Mouse (Mus musculus): Measurements from ENCODE around the gene Dusp12. TPM values are rescaled to one million over a fixed set of nuclear protein-coding genes. Genes with fewer than 3 reads are reported as not detected.
A peak's percentile ranks its signal among the peaks of the same experiment; 100 is the strongest.

Gene Dusp12
- total and polyA plus RNA-seq, 3 experiments = 30.4 to 41.7 (median 30.9) TPM

GRCm38 (mm10) chr1:170864234-170864633 lies 21.1 kb downstream of the Dusp12 start:
- dilution Hi-C loops (cut with MboI; ENCODE audit: extremely low pct_ligation_motif_present, extremely low pct_unique_long_range_greater_than_20kb, low sequenced_read_pairs) (no loop called here), in situ Hi-C loops (cut with MboI; ENCODE audit: low pct_ligation_motif_present, low pct_unique_long_range_greater_than_20kb, low sequenced_read_pairs) (no loop called here)
- peak overlapping the region; percentile 77 for H3K27ac ChIP-seq (ENCODE audit: insufficient read depth, low read depth)
- H3K4me2 ChIP-seq (ENCODE audit: insufficient read depth, low read depth, poor library complexity, severe bottlenecking) = peak overlapping the region; percentile 94
- peaks cover 85% of the 10 kb centered on the region for H3K79me2 ChIP-seq (replicated peaks; ENCODE audit: control insufficient read depth, extremely low read depth, insufficient read depth, poor library complexity, severe bottlenecking)
- H3K36me3 ChIP-seq (replicated peaks in 1 of 2; ENCODE audit: control insufficient read depth in 1 of 2, insufficient read depth in 1 of 2, low read length in 1 of 2) = peaks cover 0 to 13% of the 10 kb centered on the region in 2 experiments
- no peak for DNase-seq (ENCODE audit: extremely low read depth)
- no peaks in the 10 kb centered on the region for H3K27me3 ChIP-seq (replicated peaks)
- TF ChIP-seq HCFC1 (IDR thresholded peaks at IDR 0.05; ENCODE audit: low read depth, low read length) (no peak), ZC3H11A (IDR thresholded peaks at IDR 0.05; ENCODE audit: low read depth, low read length) (no peak), MAZ (IDR thresholded peaks at IDR 0.05; ENCODE audit: low read depth, low read length) (no peak), CHD1 (IDR thresholded peaks at IDR 0.05; ENCODE audit: low read depth, low read length) (peak; percentile 59; the same call in 1 of the 2 replicates), RAD21 (IDR thresholded peaks at IDR 0.05; ENCODE audit: low read depth, low read length) (no peak), BHLHE40 (IDR thresholded peaks at IDR 0.05; ENCODE audit: low read depth, low read length) (no peak), CTCF (conservative IDR thresholded peaks at IDR 0.05 in 1 of 2, IDR thresholded peaks at IDR 0.05 in 1 of 2; ENCODE audit: low read depth in 2 of 2, low read length in 2 of 2) (no peak), JUND (conservative IDR thresholded peaks at IDR 0.05; ENCODE audit: low read depth, low read length) (no peak), USF2 (conservative IDR thresholded peaks at IDR 0.05; ENCODE audit: low read depth, low read length) (no peak), UBTF (IDR thresholded peaks at IDR 0.05; ENCODE audit: low read depth, low read length) (no peak), POLR2AphosphoS2 (IDR thresholded peaks at IDR 0.05; ENCODE audit: low read depth, low read length) (0 out of 2 replicates have a peak, but pooled peaks have one; percentile 41), JUN (IDR thresholded peaks at IDR 0.05; ENCODE audit: insufficient read depth, low read depth, low read length) (no peak), ETS1 (conservative IDR thresholded peaks at IDR 0.05; ENCODE audit: low read depth, low read length) (no peak), MXI1 (IDR thresholded peaks at IDR 0.05; ENCODE audit: low read depth, low read length) (no peak), ZNF384 (IDR thresholded peaks at IDR 0.05; ENCODE audit: low read depth, low read length) (0 out of 2 replicates have a peak, but pooled peaks have one; percentile 31)
- H3K9ac ChIP-seq (ENCODE audit: insufficient read depth, low read depth) = peak overlapping the region; percentile 31; the same call in 1 of the 2 replicates
- no peaks in the 10 kb centered on the region for H3K9me3 ChIP-seq (replicated peaks; ENCODE audit: low read length)
- peaks cover 17 to 54% of the 10 kb centered on the region in 2 experiments for H3K4me1 ChIP-seq (ENCODE audit: control insufficient read depth in 1 of 2, insufficient read depth in 2 of 2)
- H3K4me3 ChIP-seq (replicated peaks in 1 of 3; ENCODE audit: low read depth in 2 of 3, low read length in 2 of 3, poor library complexity in 1 of 3) = peak overlapping the region in 2 of 3 experiments; percentile 5 to 37

- DNase-seq (ENCODE audit: extremely low read depth) = no peak
- Histone ChIP-seq H3K27ac (ENCODE audit: insufficient read depth, low read depth) (peak overlapping the region; percentile 97), H3K4me2 (ENCODE audit: insufficient read depth, low read depth, poor library complexity, severe bottlenecking) (peak overlapping the region; percentile 94), H3K27me3 (replicated peaks) (no peaks in the 10 kb centered on the region), H3K4me1 (ENCODE audit: control insufficient read depth in 1 of 2, insufficient read depth in 2 of 2) (peaks cover 19 to 63% of the 10 kb centered on the region in 2 experiments), H3K9ac (ENCODE audit: insufficient read depth, low read depth) (peak overlapping the region; percentile 82), H3K4me3 (replicated peaks in 1 of 3; ENCODE audit: low read depth in 2 of 3, low read length in 2 of 3, poor library complexity in 1 of 3) (peak overlapping the region in 2 of 3 experiments; percentile 28 to 37), H3K79me2 (replicated peaks; ENCODE audit: control insufficient read depth, extremely low read depth, insufficient read depth, poor library complexity, severe bottlenecking) (peaks cover 93% of the 10 kb centered on the region), H3K36me3 (replicated peaks in 1 of 2; ENCODE audit: control insufficient read depth in 1 of 2, insufficient read depth in 1 of 2, low read length in 1 of 2) (peaks cover 0 to 12% of the 10 kb centered on the region in 2 experiments), H3K9me3 (replicated peaks; ENCODE audit: low read length) (no peaks in the 10 kb centered on the region)
- dilution Hi-C loops (cut with MboI; ENCODE audit: extremely low pct_ligation_motif_present, extremely low pct_unique_long_range_greater_than_20kb, low sequenced_read_pairs) (no loop called here), in situ Hi-C loops (cut with MboI; ENCODE audit: low pct_ligation_motif_present, low pct_unique_long_range_greater_than_20kb, low sequenced_read_pairs) (no loop called here)
- TF ChIP-seq JUND (conservative IDR thresholded peaks at IDR 0.05; ENCODE audit: low read depth, low read length) = no peak
- peak; percentile 79 for TF ChIP-seq ZNF384 (IDR thresholded peaks at IDR 0.05; ENCODE audit: low read depth, low read length)
- no peak for TF ChIP-seq MEF2A (IDR thresholded peaks at IDR 0.05; ENCODE audit: borderline replicate concordance, low read depth, low read length)
- TF ChIP-seq CHD1 (IDR thresholded peaks at IDR 0.05; ENCODE audit: low read depth, low read length) = no peak
- no peak for TF ChIP-seq USF1 (IDR thresholded peaks at IDR 0.05; ENCODE audit: low read depth, low read length)
- TF ChIP-seq MAFK (IDR thresholded peaks at IDR 0.05; ENCODE audit: insufficient replicate concordance, low read length) = 0 out of 2 replicates have a peak, but pooled peaks have one; percentile 34
- no peak for TF ChIP-seq MYC (IDR thresholded peaks at IDR 0.05; ENCODE audit: low read depth, low read length)
- TF ChIP-seq TBP (conservative IDR thresholded peaks at IDR 0.05; ENCODE audit: low read depth, low read length) = no peak
- TF ChIP-seq POLR2AphosphoS2 (IDR thresholded peaks at IDR 0.05; ENCODE audit: low read depth, low read length) = no peak
- TF ChIP-seq MXI1 (IDR thresholded peaks at IDR 0.05; ENCODE audit: low read depth, low read length) = 0 out of 2 replicates have a peak, but pooled peaks have one; percentile 43
- TF ChIP-seq ZKSCAN1 (IDR thresholded peaks at IDR 0.05; ENCODE audit: borderline replicate concordance, low read depth, low read length) = no peak
- no peak for TF ChIP-seq JUN (IDR thresholded peaks at IDR 0.05; ENCODE audit: insufficient read depth, low read depth, low read length)
- peak; percentile 71 for TF ChIP-seq BHLHE40 (IDR thresholded peaks at IDR 0.05; ENCODE audit: low read depth, low read length)
- peak; percentile 33 for TF ChIP-seq ETS1 (conservative IDR thresholded peaks at IDR 0.05; ENCODE audit: low read depth, low read length)
- no peak for TF ChIP-seq ZMIZ1 (IDR thresholded peaks at IDR 0.05; ENCODE audit: low read depth, low read length)
- no peak for TF ChIP-seq RAD21 (IDR thresholded peaks at IDR 0.05; ENCODE audit: low read depth, low read length)
- no peak for TF ChIP-seq CHD2 (IDR thresholded peaks at IDR 0.05; ENCODE audit: low read length)
- no peak; the same call in none of the 2 replicates for TF ChIP-seq EP300 (IDR thresholded peaks at IDR 0.05; ENCODE audit: low read length)
- TF ChIP-seq UBTF (IDR thresholded peaks at IDR 0.05; ENCODE audit: low read depth, low read length) = no peak
- TF ChIP-seq RCOR1 (conservative IDR thresholded peaks at IDR 0.05; ENCODE audit: low read depth, low read length) = no peak
- TF ChIP-seq SMC3 (IDR thresholded peaks at IDR 0.05; ENCODE audit: low read depth, low read length) = no peak
- no peak for TF ChIP-seq TCF12 (IDR thresholded peaks at IDR 0.05; ENCODE audit: low read depth, low read length)
Observed at GRCm38 (mm10) chr1:170863033-170863432, 22.3 kb downstream of the Dusp12 start.

Data from CH12.LX (cell line).